Mouse (Mus musculus) spleen, postnatal 4 days (tissue): ENCODE measurements around the gene Mtnr1b.
"Not testable (repeated sequence)": the region's sequence is repeated elsewhere in the genome, so short reads cannot be mapped to it uniquely, and the experiment has no call there.

ENCODE experiments used
- DNase-seq, 2 experiments: peaks; one replicate each; pipeline ENCODE4 v3.0.0; 2022; ENCODE audit warnings: low spot score in 2 of 2

Mtnr1b gene

DNA sequence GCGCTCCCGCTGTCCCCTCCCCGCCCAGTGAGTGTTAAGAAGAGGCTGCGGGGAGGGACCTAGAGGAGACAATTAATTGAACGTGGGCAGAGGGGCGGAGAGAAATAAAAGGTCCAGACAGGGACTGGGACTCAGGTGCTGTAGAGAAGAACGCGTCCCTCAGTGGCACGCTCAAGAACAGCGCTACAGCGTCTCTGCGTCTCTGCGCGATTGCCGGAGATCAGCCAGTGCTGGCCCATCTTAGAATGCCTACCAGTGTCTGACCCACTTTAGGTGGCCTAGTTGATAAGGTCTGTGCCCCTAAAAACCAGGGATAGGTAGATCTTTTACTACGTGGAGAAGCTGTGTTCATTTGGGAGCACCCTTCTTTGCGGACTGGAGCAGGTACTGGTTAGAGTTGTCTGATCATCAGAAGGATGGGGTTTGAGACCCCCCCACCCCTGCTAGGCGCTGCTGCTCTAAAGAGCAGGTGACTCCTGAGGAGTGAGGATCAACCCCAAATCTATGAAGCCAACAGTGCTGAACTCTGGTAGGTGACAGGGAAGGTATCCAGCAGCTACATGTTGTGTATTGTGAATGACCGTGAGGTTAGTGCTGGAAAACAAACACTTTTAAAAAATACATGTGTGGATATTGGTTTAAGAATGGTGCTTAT is at the start of gene Mtnr1b:
Mtnr1b (minus strand) TSS at position 51 of the 655 bp plus-strand sequence.
- no peak for DNase-seq

DNA sequence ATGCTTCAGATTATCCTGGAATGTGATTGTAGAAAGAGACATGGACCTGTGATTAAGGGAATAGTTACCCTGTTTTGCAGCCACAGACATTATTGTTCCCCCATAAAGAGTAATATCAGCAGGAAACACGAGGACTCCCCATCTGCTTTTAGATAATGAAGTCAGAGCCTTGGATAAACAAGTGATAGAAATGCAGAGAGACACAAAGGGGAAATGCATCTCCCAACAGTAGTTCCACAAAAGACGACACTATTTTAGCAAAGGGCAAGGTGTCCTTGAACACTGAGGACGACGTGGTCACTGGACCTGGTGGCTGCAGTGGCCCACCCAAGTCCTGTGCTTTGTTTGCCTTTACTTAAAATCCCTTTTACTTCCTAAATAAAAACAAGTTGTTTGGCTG is 45.9 kb upstream of the Mtnr1b start:
- no peak for DNase-seq

GRCm38 (mm10) chr9:15919373-15920005 is 45.1 kb upstream of the Mtnr1b start:
- no peak for DNase-seq

DNA sequence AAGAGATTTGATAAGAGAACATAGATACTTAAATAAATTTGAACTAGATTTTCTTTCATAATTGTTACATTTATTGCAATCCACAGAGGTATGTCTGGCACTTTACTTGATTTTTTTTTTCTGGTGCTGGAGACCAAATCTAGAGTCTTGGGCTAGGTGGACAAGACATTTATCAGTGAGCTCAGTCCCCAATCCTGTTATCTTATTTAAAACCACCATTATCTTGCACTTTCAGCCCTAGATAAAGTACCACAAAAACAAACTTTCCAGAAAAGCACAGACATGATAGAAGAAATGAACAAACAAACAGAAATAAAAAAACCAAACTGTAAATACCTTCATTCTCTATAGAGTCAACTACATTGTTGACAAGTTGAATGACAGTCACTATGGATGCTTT is 42.2 kb upstream of the Mtnr1b start:
- no peak for DNase-seq

DNA sequence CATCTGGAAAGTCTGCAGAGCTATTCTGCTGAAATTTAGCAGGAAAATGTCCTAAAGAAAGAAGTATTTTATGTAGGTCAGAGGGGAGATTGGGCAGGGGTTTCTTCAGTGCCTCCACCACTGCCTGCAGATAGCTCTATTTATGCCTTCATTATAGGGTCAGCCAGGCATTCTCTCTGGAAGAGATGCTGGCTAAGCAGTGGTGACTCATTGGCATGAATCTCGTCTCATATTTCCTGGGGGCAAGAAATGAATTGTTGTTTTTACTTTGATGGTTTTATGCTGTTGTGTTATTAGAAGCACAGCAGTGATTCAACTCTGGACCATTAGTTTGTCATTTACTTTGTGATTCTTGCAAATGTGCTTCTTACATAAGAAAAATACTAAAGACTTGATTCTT is 38.4 kb upstream of the Mtnr1b start:
- DNase-seq, result no peak

GRCm38 (mm10) chr9:15909397-15910113 is 35.2 kb upstream of the Mtnr1b start:
- DNase-seq, result no peak

DNA sequence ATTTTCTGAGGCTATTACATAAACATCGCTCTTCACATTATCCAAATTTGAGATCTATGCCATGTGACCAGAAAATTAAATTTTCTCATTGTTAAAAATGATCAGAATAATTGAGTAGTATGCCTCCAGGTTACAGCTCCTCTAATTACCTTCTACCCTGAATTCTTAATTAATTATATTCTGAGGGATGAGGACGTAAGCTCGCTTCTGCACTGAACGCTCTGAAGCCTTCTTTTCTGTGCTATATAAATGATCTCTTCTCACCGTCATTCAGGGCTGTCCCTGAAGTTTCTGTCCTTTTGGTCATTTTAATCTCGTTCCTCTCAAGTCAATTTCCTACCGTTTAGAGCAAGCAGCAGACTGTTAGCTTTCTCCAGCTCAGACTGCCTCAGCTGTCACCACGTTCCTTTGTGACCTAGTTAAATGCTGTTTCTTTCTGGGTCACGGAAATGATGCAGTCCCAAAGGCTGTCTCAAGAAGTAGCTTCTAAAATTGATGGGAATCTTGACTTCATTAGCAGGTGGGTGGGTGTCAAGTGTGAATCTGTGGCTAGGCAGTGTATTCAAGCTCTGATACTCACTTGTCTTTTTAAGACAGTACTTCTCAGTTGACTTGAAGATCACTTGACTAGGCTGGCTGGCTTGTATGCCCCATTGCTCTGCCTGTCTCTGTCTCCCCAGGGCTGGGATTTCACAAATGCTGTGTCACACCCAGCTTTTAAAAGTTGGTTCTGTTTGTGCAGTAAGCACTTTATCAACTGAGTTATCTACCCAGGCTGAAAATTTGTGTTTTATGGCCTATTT is 29.8 kb upstream of the Mtnr1b start:
- no peak for DNase-seq

DNA sequence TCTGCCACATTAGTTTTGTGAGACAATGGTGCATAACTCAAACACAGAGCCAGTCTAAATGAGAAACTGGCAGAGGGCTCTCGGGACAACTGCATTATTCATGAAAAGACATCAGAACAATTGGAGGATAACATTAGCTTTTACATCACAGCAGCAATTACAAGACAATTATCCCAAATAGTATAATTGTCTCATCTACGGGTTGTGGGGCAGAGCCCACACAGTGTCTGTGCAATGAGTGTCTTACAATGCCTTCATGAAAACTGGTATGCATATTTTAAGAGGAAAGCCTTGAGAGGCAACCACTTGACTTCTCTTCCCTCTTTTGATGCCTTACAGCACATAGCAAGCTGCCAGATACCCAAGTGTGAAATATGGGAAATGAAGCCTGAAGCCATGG is 23.8 kb upstream of the Mtnr1b start:
- DNase-seq, result no peak

DNA sequence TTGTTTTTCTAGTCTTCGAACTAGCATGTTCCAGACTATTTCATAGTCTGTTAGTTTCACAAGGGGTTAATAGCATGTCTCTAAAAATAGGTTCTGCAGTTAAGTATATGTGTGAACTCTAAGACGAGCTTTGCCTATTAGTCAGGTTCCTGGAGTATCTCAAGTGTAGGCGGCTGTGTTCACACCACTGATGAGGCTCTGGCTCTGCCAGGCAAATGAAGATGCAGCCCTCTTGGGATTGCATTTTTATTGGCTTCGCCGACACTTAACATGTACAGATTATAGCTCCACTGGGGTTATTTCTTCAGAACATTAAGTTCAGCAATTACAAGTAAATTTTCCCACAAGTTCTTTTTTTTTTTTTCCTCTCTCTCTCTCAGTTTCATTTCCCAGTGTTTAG is 12.4 kb upstream of the Mtnr1b start:
- DNase-seq, result no peak

DNA sequence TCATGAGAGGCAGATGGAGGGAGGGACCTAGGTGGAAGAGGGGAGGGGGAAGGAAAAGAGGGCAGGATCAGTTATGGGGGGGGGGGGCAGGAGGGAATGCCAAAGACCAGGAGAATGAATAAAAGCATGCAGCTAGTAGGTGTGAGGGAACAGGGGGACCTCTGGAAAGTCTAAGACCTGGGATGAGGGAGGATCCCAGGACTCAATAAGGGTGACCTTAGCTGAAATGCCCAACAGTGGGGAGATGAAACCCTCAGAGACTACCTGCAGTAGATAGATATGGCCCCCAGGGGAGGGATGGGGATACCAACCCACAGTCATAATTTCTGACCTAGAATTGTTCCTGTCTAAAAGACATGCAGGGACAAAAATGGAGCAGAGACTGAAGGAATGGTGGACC is 6.4 kb upstream of the Mtnr1b start:
- DNase-seq, result no peak

DNA sequence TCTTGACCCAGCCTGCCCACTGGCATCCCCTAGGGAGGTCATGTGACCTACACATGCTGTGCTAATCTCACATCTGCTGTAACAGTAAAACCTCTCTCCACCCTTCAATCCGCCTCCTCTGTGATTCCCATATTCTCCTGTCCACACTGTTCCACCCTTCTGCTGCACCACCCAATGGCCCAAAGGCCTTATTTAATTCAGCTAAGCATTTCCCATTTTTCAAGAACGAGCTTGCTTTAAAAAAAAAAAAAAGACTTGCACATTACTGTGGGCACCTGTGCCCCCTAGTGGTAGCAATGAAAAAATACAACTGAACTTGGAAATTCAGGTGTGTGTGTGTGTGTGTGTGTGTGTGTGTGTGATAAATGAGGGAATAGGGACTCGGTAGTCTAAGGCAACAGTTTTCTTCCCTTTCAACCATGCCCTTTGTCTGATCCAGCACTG is 5.8 kb upstream of the Mtnr1b start:
- no peak for DNase-seq

DNA sequence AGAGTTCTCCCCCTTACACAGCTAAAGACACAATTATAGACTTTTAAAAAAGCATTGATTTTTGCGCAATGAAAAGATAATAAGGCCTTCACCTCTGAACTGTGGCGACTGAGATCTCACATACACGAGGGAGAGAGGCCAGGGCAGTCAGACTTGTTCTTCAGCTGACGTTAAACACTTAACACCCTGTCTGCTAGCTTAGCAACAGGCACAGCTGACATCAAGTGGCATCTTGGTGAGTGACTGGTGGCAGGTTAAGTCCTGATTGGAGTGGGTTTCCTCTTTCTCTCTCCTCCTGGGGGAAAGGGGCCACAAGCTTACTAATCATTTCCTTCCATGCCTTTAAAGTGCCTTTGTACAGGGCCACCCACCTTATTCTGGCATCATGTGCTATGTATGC is 4.3 kb downstream of the Mtnr1b start:
- no peak for DNase-seq

GRCm38 (mm10) chr9:15869456-15869855 is 4.9 kb downstream of the Mtnr1b start:
- no peak for DNase-seq

- DNase-seq, result no peak
Measured at GRCm38 (mm10) chr9:15866280-15867072, 7.9 kb downstream of the Mtnr1b start.

GRCm38 (mm10) chr9:15861402-15861801 is 13.0 kb downstream of the Mtnr1b start:
- DNase-seq, result no peak

DNA sequence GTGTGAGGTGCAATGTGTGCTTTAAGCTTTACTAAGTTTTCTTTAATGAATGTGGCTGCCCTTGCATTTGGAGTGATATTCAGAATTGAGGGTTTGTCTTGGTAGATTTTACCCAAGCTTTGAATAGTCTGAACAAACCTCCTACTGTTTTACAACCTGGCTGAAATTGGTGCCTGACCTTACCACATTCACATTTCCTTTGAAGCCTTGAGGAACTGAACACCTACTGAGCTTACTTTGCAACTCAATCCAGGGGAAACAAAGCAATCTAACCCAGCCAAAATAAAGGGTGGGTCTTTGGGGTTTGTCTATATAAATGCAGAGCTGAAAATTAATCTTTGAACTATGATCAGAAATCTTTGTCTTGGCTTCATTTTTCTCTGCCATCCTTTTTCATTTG is 23.6 kb downstream of the Mtnr1b start:
- no peak for DNase-seq

GRCm38 (mm10) chr9:15845390-15845789 is 29.0 kb downstream of the Mtnr1b start:
- DNase-seq, result no peak

DNA sequence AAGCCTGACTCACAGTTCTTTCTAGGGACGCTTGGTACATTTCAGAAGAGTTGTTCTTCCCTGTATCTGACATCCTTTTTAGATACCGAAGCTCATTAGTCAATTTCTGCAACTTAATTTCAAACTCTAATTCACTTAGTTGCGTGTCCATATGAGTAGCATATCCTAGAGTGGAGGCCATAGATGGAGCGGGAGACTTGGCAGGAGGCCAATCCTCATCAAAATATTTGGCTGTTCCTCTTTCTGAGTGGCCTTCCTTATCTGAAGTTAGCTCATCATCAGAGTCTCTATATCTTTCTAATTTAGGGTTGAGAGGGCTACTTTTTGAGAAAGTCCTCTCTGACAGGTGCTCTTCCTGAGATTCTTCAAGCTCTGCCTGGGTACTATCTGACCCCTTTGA is 29.4 kb downstream of the Mtnr1b start:
- DNase-seq, result not testable (repeated sequence)

DNA sequence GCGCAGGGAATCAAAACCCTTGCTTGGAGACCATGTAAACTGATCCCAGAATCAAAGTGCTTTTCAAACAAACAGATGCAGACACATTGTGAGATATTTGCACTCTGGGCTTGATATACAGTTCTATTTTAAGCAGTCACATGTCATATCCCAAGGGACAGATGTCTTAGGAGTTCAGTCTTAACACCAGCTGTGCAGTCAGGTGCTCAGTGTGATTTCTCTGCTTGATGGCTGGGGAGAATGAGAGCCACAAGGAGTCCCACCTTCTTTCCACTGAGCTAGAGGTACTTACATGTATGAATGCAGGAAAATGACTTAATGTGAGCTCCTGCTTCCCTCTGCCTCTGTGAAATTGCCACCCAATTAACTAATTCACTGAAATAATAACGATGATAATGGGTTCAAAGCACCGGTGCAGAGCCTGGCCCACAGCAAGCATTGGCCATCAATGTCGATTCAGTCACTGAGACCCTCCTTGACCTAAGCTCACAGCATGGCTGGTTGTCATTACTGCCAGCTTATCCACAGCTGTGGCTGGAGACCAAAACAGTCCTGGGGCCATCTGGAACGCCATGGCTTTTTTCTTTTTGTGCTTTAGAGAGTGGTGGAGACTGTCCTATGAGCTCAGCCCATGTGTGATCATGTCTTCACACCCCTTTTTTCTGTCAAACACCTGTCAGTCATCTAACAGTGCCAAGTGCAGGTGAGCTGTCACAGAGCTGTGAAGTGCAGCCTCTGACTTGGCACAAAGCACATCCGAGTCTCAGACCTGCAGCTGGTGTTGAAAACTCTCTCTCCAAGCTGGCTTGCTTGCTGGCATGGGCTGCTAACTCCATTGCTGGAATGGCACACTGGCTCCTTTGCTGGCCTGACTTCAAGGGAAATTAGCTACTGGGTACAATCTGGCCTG is 61.1 kb downstream of the Mtnr1b start:
- no peak for DNase-seq

GRCm38 (mm10) chr9:15804296-15804695 is 70.1 kb downstream of the Mtnr1b start:
- no peak for DNase-seq
